In genomic region chr7:49410188-49410587, GRCm38 (mm10) we compare ENCODE assay signal across 16 mouse cellular contexts.
"Had no signal": no experiment of that assay in that cellular context is flagged by ENCODE, and none has a peak within 500 bp of the region (broad histone marks: within the 10 kb centered on the region; RNA-seq: fewer than 3 reads in every experiment).

No protein-coding gene starts in this region.

- H3K27me3 ChIP-seq: liver, embryonic 13.5 days had no signal

- H3K9me3 ChIP-seq: liver, embryonic 13.5 days had no signal

- H3K27ac ChIP-seq: liver, embryonic 13.5 days; stomach, postnatal 0 days had no signal

- H3K9ac ChIP-seq: liver, embryonic 13.5 days had no signal

- DNase-seq: kidney, adult 2 months; kidney, postnatal 14 days; kidney, postnatal 4 days; layer of hippocampus, postnatal 36 days; liver, embryonic 13.5 days; lung, adult 2 months; lung, postnatal 14 days; lung, postnatal 4 days; midbrain, embryonic 14.5 days; retina, postnatal 1 day; right cerebral cortex, postnatal 4 days; thymus, adult 2 months; thymus, postnatal 14 days; thymus, postnatal 4 days had no signal

- H3K4me3 ChIP-seq: liver, embryonic 13.5 days had no signal

- H3K4me1 ChIP-seq: liver, embryonic 13.5 days had no signal

- H3K4me2 ChIP-seq: liver, embryonic 13.5 days; midbrain, embryonic 11.5 days had no signal

- H3K36me3 ChIP-seq: liver, embryonic 13.5 days had no signal
